Mouse (Mus musculus) ES-E14 (cell line): Measurements from ENCODE around the gene Sirt3.
"Not testable (repeated sequence)": the region's sequence is repeated elsewhere in the genome, so short reads cannot be mapped to it uniquely, and the experiment has no call there.

Experiments
- CHD2 ChIP-seq: IDR thresholded peaks from 2 replicates; pipeline ENCODE4 v1.6.1; 2014; ENCODE audit warnings: mild to moderate bottlenecking, low read depth, low read length, inconsistent platforms
- MAFK ChIP-seq: IDR thresholded peaks from 2 replicates; pipeline ENCODE4 v1.6.1; 2014; ENCODE audit warnings: mild to moderate bottlenecking, low read depth, low read length, inconsistent platforms; ENCODE audit not compliant: insufficient read depth
- ZC3H11A ChIP-seq: IDR thresholded peaks from 2 replicates; pipeline ENCODE4 v1.6.1; 2012; ENCODE audit warnings: low read depth, mild to moderate bottlenecking, inconsistent platforms, low read length, borderline replicate concordance
- ZNF384 ChIP-seq: IDR thresholded peaks from 2 replicates; pipeline ENCODE4 v1.6.1; 2012; ENCODE audit warnings: low read depth, low read length, inconsistent platforms

GRCm38 (mm10) chr7:140890636-140891035 lies 8.5 kb upstream of the Sirt3 start:
- TF ChIP-seq ZC3H11A, ZNF384, CHD2, MAFK: not testable (repeated sequence)
